Mouse (Mus musculus): ENCODE measurements around the gene Msl2. TPM values are rescaled to one million over a fixed set of nuclear protein-coding genes. Genes with fewer than 3 reads are reported as not detected.

Gene Msl2
- total RNA-seq (2023), result 10 to 100 TPM; 78.7 to 82.4 TPM

GRCm38 (mm10) chr9:101073987-101074331, at the start of gene Msl2:
Gene Msl2, plus strand, starts transcription at chr9:101074101.

GRCm38 (mm10) chr9:101034448-101035098, 39.3 kb upstream of the Msl2 start, which contains the start of gene Pccb:
Gene Pccb, minus strand, starts transcription at chr9:101034898.

Other genes with a start within 250 kb of the Msl2 start
- 1 to 10 TPM; 6.6 to 8.7 TPM for gene Pccb, start 39.2 kb upstream of the Msl2 start, total RNA-seq (2023)
- 1 to 10 TPM; 1.4 to 1.9 TPM for gene Ppp2r3a, start 177.7 kb downstream of the Msl2 start, total RNA-seq (2023)

Measured in neutrophil, adult 83 days (primary cell).